Mouse (Mus musculus) left cerebral cortex, adult 6 months (tissue): Measurements from ENCODE around the gene Glce. TPM values are rescaled to one million over a fixed set of nuclear protein-coding genes. Genes with fewer than 3 reads are reported as not detected.

ENCODE experiments used
- long read RNA-seq, 2 experiments: library from polyadenylated mRNA; unstranded; transcript quantifications; one replicate each; pipeline ENCODE4 v2.0.0; 2019 to 2020
- polyA plus RNA-seq: library from polyadenylated mRNA; unstranded; fragments of <200 nt; fragmentation: Nextera tagmentation; gene quantifications from 2 replicates; pipeline ENCODE4 v1.2.3, GENCODE M21; 2021

The Glce gene
- 9.3 and 10.6 TPM in 2 replicates for polyA plus RNA-seq
- long read RNA-seq, experiment 1, full-length matches to known transcripts = 85 of 107 reads
- long read RNA-seq, experiment 1, partial matches to known transcripts = 2 of 107 reads
- long read RNA-seq, experiment 1, other reads (novel, unspliced or antisense) = 20 of 107 reads
- long read RNA-seq, experiment 2, partial matches to known transcripts = 1 of 10 reads
- long read RNA-seq, experiment 2, other reads (novel, unspliced or antisense) = 8 of 10 reads

DNA sequence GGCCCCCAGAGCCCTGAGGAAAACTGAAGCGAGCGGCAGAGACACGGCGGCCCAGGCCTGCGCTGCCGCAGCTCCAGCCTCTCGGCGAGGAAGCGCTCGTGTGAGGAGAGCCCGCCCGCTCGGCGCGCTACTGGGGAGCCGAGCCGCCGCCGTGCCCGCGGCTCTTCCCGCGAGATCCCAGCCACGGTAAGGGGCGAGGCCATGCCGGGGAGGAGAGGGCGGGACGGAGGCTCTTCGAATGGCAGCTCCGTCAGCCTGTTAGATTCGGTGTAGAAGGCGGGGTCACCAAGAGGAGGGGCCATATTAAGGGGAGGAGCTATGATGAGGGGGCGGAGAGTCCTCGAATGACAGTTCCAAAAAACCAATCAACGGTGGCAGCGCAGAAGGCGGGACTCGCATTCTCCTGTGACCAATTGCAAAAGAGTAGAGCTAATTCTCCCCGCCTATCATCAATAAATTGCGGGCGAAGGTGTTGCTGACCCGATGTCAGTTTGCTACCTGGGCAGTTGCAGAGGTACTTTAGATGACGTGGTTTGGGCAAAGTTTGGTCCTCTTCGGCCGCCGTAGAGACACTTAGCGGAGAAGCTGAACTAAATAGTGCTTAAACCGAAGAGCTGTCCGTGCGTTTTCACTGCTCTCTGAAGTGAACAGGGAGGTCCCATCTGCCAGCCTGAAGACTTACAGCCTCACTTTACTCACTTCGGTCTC, at the start of gene Glce:
Gene Glce, minus strand, starts transcription at position 148 of the 708 bp plus-strand sequence.

DNA sequence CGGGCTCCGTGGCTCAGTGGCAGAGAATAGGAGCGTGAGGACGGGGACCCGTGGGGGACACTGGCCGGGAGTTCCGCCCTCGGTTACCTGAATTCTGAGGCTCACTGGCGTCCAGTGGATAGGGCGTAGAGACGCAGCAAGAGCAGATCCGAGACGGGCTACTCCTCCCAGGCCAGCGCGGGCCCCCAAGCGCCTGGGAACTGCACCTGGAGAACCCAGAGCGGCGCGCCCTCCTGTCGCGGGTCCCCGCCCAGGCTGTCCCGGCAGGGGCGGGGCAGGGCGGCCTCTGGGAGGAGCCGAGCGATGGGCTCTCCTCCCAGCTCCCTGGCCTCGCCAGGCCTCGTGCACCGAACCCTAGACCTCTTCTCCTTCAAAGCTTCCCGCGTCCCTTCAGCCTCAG, 95.9 kb downstream of the Glce start, which contains the start of gene Paqr5:
Gene Paqr5, minus strand, starts transcription at position 257 of the 400 bp plus-strand sequence.

Other genes starting within 250 kb of the Glce start
- gene Rplp1, start 208.1 kb downstream of the Glce start, polyA plus RNA-seq = 3,932 and 4,147 TPM in 2 replicates
- gene Kif23, start 175.9 kb downstream of the Glce start, polyA plus RNA-seq = 0.46 and 0.72 TPM in 2 replicates
- 3.7 and 5.0 TPM in 2 replicates for gene Paqr5, start 95.8 kb downstream of the Glce start, polyA plus RNA-seq
- gene Spesp1, start 159.6 kb upstream of the Glce start, polyA plus RNA-seq = not detected in 2 replicates
- 53.7 and 70.2 TPM in 2 replicates for gene Anp32a, start 218.6 kb upstream of the Glce start, polyA plus RNA-seq